Mouse (Mus musculus): ENCODE measurements around the gene Chic2.

Chic2 gene

DNA sequence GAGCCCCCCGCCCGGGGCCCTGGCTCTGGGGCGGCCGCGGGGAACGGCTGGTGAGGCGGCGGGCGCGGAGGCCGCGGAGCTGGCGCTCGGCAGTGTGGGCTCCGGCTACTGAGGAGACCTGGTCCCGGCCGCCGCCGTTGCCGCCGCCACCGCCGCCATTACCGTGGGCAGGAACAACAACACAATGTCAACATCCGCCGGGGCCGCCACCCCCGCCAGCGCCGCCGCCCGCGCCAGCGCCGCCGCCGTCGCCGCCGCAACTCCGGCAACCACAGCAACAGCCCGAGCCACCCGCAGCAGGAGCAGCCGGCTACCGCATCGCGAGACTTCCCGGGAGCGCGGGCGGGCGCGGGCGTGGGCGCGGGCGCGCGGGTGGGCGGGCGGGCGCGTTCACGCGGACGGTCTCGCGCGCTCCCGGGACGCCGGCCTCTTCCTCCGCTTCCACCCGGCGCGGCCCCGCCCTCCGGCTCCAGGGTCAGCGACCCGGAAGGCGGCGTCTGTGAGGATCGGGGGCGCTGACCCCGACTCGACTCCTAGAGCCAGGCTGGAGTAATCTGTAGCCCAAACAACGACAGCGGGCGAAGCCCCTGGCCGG, at the start of gene Chic2:
Gene Chic2 (minus strand): TSS at position 465 of the 595 bp plus-strand sequence.
- peak; percentile 85 for DNase-seq

- no peak for DNase-seq
Measured at GRCm38 (mm10) chr5:75085906-75086305, 41.3 kb upstream of the Chic2 start.

DNA sequence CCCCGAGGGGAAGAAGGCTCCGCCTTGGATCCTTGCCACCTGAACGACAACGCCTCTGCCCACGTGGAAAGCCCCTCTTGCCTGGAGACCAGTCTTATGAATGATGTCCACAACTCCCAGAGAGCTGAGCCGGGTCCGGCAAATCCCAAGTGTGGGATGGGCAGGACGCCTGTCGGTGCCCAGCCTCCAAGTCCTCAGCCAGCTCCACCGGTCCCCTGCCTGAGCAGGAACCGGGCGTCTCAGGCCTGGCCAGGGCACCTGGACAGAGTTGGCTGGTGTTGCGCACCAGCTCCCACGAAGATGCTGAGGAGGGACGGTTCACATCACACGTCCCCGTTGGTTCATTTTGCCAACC, 40.9 kb upstream of the Chic2 start:
- no peak for DNase-seq

DNA sequence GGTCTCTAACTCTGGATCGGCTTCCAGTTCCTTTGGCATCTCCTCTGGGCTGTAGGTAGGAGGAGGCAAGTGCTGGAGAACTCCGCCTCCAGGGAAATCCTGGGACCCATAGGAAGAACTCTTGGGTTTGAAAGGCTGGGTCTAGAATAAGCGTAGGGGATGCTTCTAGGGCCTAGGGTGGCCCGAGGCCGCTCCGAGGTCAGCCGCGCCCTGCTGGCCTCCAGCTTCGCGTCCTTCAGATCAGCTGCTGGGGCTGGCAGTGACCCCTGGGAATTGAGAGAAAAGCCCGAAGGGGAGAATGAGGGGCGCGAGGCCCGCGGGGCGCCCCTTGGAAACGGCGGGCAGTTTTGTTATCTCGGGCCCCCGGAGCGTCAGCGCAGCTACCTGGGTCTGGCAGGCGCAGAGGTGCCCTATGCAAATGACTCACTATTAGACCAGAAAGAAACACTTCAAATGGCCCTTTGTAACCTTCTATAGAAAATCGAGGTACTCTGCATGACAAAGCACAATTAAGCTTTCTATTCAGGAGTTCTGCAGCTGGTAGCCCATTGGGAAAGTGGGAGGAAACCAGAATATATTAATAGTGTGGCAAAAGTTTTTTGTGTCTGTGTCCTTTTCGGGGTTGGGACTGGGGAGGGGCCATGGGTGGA, 40.4 kb upstream of the Chic2 start:
- DNase-seq: no peak

DNA sequence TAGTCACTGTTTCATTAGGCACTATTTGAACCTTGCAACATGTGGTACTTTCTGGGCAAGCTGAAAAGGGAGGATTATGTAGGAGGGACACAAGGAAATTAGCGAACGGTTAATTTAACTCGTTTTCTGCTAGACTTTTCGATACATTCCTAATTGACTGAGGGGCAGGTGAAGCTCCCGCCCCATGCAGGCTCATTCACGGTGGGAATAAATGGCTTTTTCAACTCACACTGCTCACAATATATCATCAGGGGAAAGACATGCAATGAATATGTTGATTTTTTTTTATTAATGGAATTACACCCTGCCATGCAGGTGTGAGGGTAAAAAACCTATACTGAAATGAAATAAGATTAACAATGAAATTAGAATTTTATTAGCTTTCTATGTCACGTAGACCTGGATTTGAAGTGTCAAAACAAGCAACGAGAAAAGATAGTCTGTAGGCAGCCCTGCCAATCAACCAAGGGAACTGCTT, 39.9 kb upstream of the Chic2 start:
- no peak for DNase-seq

GRCm38 (mm10) chr5:75083591-75084392, 39.2 kb upstream of the Chic2 start:
- DNase-seq: no peak

DNA sequence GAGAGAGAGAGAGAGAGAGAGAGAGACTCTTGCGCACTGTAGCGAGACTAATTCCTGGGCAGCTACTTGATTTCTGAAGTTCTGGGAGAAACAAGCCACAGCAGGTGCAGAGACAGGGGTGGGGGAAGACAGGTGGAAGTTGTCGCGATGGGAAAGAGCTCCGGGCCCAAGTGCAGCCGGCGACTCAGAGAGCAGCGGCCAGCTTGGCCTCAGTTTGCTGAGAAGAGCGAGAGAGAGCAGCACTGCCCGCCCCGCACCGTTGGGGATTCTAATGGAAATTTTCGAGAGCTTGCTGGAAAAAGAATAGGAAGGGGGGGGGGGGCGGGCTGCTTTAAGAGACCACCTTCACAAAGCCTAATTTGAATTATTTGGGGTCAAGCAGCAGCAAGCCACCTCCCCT, 38.5 kb upstream of the Chic2 start:
- no peak for DNase-seq

- DNase-seq: no peak
Measured at GRCm38 (mm10) chr5:75082439-75082838, 37.9 kb upstream of the Chic2 start.

GRCm38 (mm10) chr5:75079564-75079963, 35.0 kb upstream of the Chic2 start:
- no peak for DNase-seq

GRCm38 (mm10) chr5:75077051-75077380, 32.4 kb upstream of the Chic2 start:
- DNase-seq: no peak

DNA sequence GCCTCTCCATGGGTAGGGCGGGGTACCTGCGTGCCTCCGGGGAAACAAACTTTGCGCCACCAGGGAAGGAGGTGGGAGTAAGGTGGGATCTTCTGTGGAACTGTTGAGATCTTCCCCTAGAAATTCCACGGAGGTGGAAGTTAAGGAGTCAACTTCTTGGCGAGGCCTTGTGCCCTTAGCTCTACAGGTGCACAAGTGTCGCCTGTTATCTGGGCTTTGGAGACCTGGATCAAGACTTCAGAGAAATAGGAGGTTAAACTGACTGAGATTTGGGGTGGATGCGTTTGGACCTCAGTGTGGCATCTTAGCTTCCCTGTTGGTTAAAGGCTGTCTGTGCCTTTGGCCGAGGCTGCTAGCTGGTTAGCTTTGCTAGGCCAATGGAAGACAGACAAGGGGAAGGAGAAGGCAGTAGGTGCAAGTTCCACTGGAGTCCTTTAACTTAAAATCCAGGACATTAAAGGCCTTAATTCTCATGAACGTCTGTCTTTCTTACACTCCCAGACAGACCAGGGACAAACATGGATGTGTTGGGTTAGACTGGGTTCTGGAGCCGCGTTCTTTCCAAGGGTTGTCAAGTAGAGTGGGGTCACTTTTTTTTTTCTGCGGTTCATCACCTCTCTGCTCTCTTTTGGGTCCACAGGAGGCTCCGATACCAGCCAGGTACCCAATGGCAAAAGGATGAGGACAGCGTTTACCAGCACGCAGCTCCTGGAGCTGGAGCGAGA, 31.9 kb upstream of the Chic2 start:
- no peak for DNase-seq

DNA sequence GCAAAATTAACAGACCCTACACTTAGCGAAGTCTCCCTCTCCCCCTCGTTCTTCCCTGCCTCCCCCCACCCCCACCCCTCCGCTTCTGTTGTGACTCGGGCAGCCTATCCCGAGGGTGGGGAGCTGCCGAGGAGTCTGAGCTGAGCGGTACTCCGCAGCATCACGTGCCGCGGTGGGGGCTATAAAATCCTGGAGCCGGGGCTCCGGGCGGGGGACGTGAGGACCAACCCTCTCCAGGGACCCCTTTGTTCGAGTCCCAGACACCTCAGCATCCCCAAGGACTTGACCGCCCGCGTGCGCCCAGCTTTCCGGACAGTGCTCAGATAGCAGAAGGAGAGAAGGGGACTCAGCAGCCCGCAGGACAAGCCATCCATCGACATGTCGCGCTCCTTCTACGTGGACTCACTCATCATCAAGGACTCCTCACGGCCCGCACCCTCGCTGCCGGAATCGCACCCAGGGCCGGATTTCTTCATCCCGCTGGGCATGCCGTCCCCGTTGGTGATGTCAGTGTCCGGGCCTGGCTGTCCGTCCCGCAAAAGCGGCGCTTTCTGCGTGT, 30.9 kb upstream of the Chic2 start, which contains the start of gene Gsx2:
Gene Gsx2 (plus strand): TSS at position 219 of the 559 bp plus-strand sequence.
- DNase-seq: no peak

DNA sequence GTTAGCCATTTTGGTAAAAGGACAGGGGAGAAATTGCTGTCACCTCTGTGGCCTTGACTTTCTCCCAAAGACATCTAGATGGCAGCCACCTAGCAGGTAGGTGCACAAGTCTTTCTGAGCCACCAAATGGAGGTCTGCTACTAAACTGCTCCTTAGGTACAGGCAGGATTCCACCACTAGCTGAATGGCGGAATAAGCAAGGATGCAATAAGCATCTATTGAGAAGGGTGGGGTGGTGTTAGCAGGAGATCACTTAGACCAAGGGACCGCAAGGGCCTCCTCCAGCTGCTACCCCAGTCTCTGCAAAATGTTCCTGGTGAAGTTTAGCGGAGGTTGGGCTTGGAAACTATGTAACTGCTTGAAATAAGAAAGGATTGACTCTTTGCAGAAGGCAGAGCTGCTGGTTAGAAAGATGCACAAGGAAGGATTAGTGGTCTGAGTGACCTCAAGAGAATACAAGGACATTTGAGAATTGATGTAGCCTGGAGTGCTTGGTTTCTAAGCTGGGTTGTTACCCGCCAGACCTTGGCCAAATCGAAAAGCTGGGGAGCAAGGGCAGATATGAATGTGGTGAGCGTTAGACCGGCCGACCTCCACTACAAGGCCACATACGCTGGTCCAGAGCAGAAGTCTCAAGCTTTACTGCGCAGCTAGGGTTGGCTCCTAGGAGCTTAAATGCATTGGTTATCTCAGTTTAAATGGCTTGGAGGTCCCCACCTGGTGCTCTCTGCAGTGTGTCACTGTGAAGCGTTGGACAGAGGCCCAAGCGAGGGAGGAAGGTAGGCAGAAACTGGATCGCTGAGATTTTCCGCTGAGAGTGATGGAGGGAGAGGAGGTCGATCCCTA, 30.2 kb upstream of the Chic2 start:
- no peak for DNase-seq

GRCm38 (mm10) chr5:75074132-75074531, 29.6 kb upstream of the Chic2 start:
- no peak for DNase-seq

DNA sequence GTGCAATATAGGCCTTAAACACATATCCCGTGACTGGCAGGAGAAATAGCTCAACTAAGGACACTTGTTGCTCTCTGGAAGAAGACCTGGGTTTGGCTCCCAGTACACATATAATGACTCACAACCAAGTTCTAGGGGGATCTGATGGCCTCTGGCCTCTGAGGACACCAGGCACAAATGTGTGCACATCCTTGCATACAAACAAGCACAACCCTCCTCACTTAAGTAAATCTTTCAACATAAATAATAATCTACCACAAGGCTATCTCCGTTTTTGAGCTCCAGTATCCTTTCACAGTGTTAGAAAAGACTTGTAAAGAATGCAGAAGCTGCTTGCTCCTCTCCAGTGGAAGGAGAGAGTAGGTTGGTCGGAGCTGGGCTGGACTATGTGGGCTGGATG, 29.1 kb upstream of the Chic2 start:
- no peak for DNase-seq

DNA sequence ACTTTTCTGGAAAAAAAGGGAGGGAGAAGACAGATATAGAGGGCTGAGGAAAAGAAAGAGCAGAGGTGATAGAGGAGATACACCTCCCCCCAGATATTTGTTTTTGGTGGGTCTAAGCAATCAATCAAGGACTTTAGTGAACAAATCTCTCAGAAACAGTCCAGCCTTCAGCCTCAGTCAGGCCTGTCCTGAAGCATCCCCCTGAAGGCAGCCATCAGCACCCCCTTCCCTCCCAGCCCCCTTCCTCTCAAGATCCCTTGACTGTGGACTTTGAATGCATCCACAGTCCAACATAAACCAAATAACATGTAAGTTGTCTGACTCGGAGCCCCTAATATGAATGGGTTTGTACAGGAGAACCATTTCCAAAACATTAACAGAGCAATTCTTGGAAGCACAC, 28.6 kb upstream of the Chic2 start:
- no peak for DNase-seq

DNA sequence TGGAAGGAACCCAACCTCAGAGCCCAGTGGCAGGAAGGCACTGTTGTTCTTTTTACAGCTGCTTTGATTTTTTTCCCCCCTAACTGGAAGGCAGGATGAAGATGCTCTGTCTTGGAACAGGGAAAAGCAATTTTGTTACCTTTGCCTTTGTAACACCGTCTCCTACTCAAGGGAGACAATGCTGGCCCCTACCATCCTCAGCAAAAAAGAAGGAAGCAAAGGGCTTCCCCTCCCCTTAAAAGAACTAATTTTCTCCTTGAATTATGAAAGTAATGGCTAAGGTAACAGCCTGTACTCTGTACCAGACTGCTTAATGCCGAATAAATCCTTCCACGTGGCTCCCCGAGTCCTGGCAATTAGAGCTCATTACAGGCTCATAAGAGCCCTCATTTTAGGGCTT, 28.0 kb upstream of the Chic2 start:
- DNase-seq: no peak

- no peak for DNase-seq
Measured at GRCm38 (mm10) chr5:75071951-75072350, 27.4 kb upstream of the Chic2 start.

GRCm38 (mm10) chr5:75070656-75071375, 26.2 kb upstream of the Chic2 start:
- no peak for DNase-seq

- no peak for DNase-seq
Measured at GRCm38 (mm10) chr5:75070132-75070531, 25.6 kb upstream of the Chic2 start.

GRCm38 (mm10) chr5:75067125-75067756, 22.7 kb upstream of the Chic2 start:
- DNase-seq: peak; percentile 58
